Mouse (Mus musculus) intestine, postnatal 0 days (tissue): Measurements from ENCODE around the gene Qars. TPM values are rescaled to one million over a fixed set of nuclear protein-coding genes. Genes with fewer than 3 reads are reported as not detected.
A peak's percentile ranks its signal among the peaks of the same experiment; 100 is the strongest.

ENCODE experiments used
- ATAC-seq: fragments of 200-750 bp; cut with Nextera tagmentation; 2 replicates; pipeline ENCODE4 v1.8.0; 2017; ENCODE audit warnings: mild to moderate bottlenecking, moderate TSS enrichment, moderate library complexity
- H3K27ac ChIP-seq: fragments of 300-500 bp; sonication (generic); 2 replicates; pipeline ENCODE4 v1.5.1; 2014; ENCODE audit warnings: mild to moderate bottlenecking, low read depth, low read length, moderate library complexity
- H3K27me3 ChIP-seq: fragments of 300-500 bp; sonication (generic); replicated peaks from 2 replicates; pipeline ENCODE4 v1.6.1; 2014; ENCODE audit warnings: low read length, mixed read lengths; ENCODE audit not compliant: control insufficient read depth, insufficient read depth
- H3K36me3 ChIP-seq: fragments of 300-500 bp; sonication (generic); 2 replicates; pipeline ENCODE4 v1.6.1; 2014; ENCODE audit warnings: mild to moderate bottlenecking, moderate library complexity; ENCODE audit not compliant: control insufficient read depth, insufficient read depth
- H3K4me1 ChIP-seq: fragments of 300-500 bp; sonication (generic); replicated peaks from 2 replicates; pipeline ENCODE4 v1.6.1; 2014; ENCODE audit warnings: antibody characterized with exemption, low read length, mixed read lengths; ENCODE audit not compliant: control insufficient read depth, insufficient read depth
- H3K4me2 ChIP-seq: fragments of 300-500 bp; sonication (generic); replicated peaks from 2 replicates; pipeline ENCODE4 v1.6.1; 2014; ENCODE audit warnings: low read depth, mild to moderate bottlenecking, moderate library complexity
- H3K4me3 ChIP-seq: fragments of 300-500 bp; sonication (generic); 2 replicates; pipeline ENCODE4 v1.5.1; 2014; ENCODE audit warnings: low read depth, low read length
- H3K9ac ChIP-seq: fragments of 300-500 bp; sonication (generic); 2 replicates; pipeline ENCODE4 v1.6.1; 2014; ENCODE audit warnings: mild to moderate bottlenecking, low read depth, low read length
- H3K9me3 ChIP-seq: fragments of 300-500 bp; sonication (generic); 2 replicates; pipeline ENCODE4 v1.6.1; 2016; ENCODE audit warnings: mixed run types; ENCODE audit not compliant: control insufficient read depth
- CTCF ChIP-seq: sonication (generic); IDR thresholded peaks from 2 replicates; pipeline ENCODE4 v1.5.1; 2016; ENCODE audit warnings: low read depth, mild to moderate bottlenecking, control low read depth, antibody characterized with exemption, moderate library complexity
- WGBS: fragments of 180-500 bp; shearing (Covaris S2); extraction: QIAGEN DNeasy Blood & Tissue Kit; methylation state at CpG from one replicate; pipeline ENCODE4 v1.1.7; 2014; 5-methylcytosine and 5-hydroxymethylcytosine counted together
- polyA plus RNA-seq: library from polyadenylated mRNA; unstranded; fragments of >200 nt; fragmentation: Nextera tagmentation; extraction: Ambion mirVana; gene quantifications from 2 replicates; pipeline ENCODE4 v1.2.1, GENCODE M21; 2015

Gene Qars
- polyA plus RNA-seq, 1 experiment from 2014 or later = 66.4 TPM

DNA sequence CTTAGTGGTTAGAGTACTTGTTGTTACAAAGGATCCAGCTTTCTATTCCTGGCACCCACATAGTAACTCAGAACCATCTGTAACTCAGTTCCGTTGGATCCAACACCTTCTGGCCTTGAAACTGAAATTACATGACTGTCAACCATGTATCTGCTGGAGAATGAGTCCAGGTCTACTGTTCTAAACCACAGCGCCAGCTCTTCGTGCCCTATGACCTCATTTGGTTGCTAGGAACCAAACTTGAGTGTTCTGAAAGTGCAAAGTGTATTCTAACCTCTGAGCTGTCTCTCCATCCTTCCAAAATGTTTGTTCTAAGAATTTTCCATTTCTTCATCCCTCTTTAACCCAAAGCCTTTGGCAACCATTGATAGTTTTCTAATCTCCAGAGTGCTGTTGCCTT lies 38.5 kb downstream of the Qars start:
- H3K9me3 ChIP-seq = no peaks in the 10 kb centered on the region
- no peaks in the 10 kb centered on the region for H3K27me3 ChIP-seq
- TF ChIP-seq CTCF = no peak
- no peak overlapping the region for H3K9ac ChIP-seq
- WGBS = 92% methylated on average over 3 of the region's 3 CpGs
- no peak overlapping the region for H3K27ac ChIP-seq
- H3K4me3 ChIP-seq = no peak overlapping the region
- no peak overlapping the region for H3K4me2 ChIP-seq
- peaks cover 76% of the 10 kb centered on the region for H3K36me3 ChIP-seq
- no peak for ATAC-seq
- no peaks in the 10 kb centered on the region for H3K4me1 ChIP-seq

DNA sequence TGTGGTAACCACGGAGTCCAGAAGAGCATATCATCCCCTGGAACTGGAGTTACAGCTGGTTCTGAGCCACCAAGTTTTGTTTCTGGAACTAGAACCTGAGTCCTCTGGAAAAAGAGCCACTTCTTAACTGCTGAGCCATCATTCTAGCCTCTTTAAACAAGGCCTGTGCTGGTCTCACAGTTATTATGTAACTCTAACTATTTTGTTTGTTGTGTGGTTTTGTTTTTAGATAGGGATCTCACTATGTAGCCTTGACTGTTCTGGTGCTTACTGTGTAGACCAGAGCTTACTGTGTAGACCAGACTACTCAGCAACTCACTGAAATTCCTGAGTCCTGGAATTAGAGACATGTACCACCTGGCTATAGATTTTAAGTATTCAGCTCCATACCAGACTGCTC lies 39.4 kb downstream of the Qars start:
- no peak for ATAC-seq
- no peak for TF ChIP-seq CTCF
- peaks cover 67% of the 10 kb centered on the region for H3K36me3 ChIP-seq
- no peak overlapping the region for H3K4me2 ChIP-seq
- H3K9me3 ChIP-seq = no peaks in the 10 kb centered on the region
- no peaks in the 10 kb centered on the region for H3K4me1 ChIP-seq
- 79% methylated on average over 1 of the region's 1 CpGs for WGBS
- no peak overlapping the region for H3K9ac ChIP-seq
- no peak overlapping the region for H3K4me3 ChIP-seq
- no peaks in the 10 kb centered on the region for H3K27me3 ChIP-seq
- H3K27ac ChIP-seq = no peak overlapping the region

DNA sequence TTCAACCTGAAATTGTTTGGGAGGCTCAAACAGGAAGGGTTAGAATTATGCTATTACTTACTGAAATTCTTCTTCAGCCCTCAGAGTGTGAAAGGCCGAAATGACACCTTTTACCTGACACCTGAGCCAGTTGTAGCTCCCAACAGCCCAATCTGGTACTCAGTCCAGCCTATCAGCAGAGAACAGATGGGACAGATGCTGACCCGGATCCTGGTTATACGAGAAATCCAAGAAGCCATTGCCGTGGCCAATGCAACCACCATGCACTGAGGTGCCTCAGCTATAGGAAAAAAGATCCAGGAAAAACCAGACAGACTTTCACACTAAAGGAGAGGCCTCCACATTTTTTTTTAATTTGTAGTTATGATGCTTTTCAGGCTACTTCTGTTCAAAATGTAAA lies 51.7 kb downstream of the Qars start:
- Histone ChIP-seq H3K4me2 (no peak overlapping the region), H3K36me3 (peaks cover 60% of the 10 kb centered on the region), H3K4me3 (no peak overlapping the region), H3K27ac (no peak overlapping the region), H3K27me3 (no peaks in the 10 kb centered on the region), H3K4me1 (no peaks in the 10 kb centered on the region), H3K9me3 (no peaks in the 10 kb centered on the region), H3K9ac (no peak overlapping the region)
- ATAC-seq = no peak
- WGBS = 90% methylated on average over 4 of the region's 4 CpGs
- TF ChIP-seq CTCF = no peak

DNA sequence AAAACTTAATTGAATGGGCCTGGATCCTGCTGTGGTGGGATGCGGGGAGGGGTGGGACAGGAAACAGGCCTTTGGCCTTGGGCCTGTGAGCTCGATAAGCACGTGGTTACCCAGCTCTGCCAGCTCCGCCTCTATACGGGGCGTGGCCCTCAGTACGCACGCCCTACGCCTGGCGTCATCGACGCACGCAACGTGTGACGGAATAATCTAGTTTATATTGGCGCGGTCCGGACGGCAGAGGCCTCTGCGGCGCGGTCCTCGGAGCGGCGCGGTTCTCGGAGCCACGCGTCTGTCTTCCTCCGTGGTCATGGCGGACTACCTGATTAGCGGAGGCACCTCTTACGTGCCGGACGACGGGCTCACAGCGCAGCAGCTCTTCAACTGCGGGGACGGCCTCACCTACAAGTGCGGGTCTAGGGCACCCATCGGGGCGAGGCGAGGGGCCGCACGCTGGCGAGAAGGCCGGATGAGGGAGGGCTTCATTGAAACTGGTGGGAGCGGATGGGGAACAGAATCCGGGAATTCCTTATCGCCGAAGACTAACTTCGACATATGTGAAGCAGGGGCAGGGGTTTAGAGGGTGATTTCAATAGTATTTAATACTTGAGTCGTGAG lies 52.8 kb downstream of the Qars start, which contains the start of gene Impdh2:
Gene Impdh2 (plus strand): TSS at position 60 of the 615 bp plus-strand sequence.
- peak; percentile 98 for ATAC-seq
- H3K27me3 ChIP-seq = no peaks in the 10 kb centered on the region
- WGBS = under 1% methylated on average over 51 of the region's 53 CpGs
- peaks cover 56% of the 10 kb centered on the region for H3K36me3 ChIP-seq
- no peak within 1 kb of the TSS; the same call in 1 of the 2 replicates for H3K27ac ChIP-seq
- peak within 1 kb of the TSS; percentile 63 for H3K4me2 ChIP-seq
- H3K4me3 ChIP-seq = peak within 1 kb of the TSS; percentile 49
- no peaks in the 10 kb centered on the region for H3K9me3 ChIP-seq
- peak within 1 kb of the TSS; percentile 65 for H3K9ac ChIP-seq
- peak; percentile 30; the same call in 1 of the 2 replicates for TF ChIP-seq CTCF
- H3K4me1 ChIP-seq = no peaks in the 10 kb centered on the region

DNA sequence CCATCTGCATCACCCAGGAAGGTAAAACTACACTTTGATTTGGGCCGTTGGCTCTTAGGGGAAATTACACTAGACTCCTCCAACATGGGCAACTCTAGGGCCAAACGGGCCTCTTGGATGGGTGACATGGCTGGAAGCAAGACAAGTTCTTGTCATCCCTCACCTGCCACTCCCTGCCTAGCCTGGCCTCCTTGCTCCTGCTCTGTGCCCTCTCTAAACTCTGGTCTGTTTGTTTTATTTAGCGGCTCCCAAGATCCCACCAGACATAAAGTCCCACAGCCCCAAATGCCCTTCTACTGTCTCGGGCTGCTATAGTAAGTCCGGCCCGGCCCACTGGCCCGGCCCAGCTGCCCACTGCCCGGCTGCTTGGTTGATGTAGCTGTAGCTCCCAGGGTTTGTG lies 56.2 kb downstream of the Qars start:
- WGBS = 90% methylated on average over 8 of the region's 8 CpGs
- Histone ChIP-seq H3K9ac (no peak overlapping the region), H3K4me1 (peaks cover 9% of the 10 kb centered on the region; the same call in 1 of the 2 replicates), H3K27ac (peak overlapping the region; percentile 41; the same call in 1 of the 2 replicates), H3K9me3 (no peaks in the 10 kb centered on the region), H3K36me3 (peaks cover 27% of the 10 kb centered on the region; the same call in 1 of the 2 replicates), H3K4me3 (no peak overlapping the region), H3K27me3 (no peaks in the 10 kb centered on the region), H3K4me2 (no peak overlapping the region)
- TF ChIP-seq CTCF = no peak
- ATAC-seq = no peak

DNA sequence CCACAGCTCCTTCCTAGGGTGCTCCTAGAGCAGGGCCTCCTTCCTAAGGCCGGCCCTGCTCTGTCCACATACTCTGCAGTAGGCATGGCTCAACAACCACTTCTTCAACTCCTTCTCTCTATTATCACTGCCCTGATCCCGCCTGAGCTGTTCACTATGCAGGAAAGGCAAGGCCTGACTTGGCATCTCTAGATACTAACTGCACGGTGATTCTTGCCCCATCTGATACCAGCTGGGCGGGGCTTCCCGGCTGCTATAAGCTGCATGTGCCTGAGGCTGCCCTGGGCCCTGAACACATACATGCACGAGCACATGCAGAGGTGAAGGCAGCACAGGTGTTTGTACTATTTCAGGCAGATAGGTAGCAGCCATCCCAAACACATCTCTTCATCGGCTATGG lies 56.6 kb downstream of the Qars start:
- H3K9ac ChIP-seq = no peak overlapping the region
- no peak overlapping the region for H3K4me3 ChIP-seq
- peaks cover 25% of the 10 kb centered on the region; the same call in 1 of the 2 replicates for H3K36me3 ChIP-seq
- peaks cover 9% of the 10 kb centered on the region; the same call in 1 of the 2 replicates for H3K4me1 ChIP-seq
- no peak overlapping the region for H3K4me2 ChIP-seq
- peak overlapping the region; percentile 41; the same call in 1 of the 2 replicates for H3K27ac ChIP-seq
- WGBS = 57% methylated on average over 7 of the region's 7 CpGs
- H3K9me3 ChIP-seq = no peaks in the 10 kb centered on the region
- ATAC-seq = no peak
- no peak for TF ChIP-seq CTCF
- H3K27me3 ChIP-seq = no peaks in the 10 kb centered on the region

Other genes starting within 250 kb of the Qars start
- 42.9 and 44.6 TPM in 2 replicates for gene Dag1, start 243.7 kb upstream of the Qars start, polyA plus RNA-seq
- gene Nicn1, start 217.3 kb upstream of the Qars start, polyA plus RNA-seq = 12.4 and 15.6 TPM in 2 replicates
- 4.5 and 4.8 TPM in 2 replicates for gene Amt, start 210.9 kb upstream of the Qars start, polyA plus RNA-seq
- 313 and 315 TPM in 2 replicates for gene Rhoa, start 201.6 kb upstream of the Qars start, polyA plus RNA-seq
- gene Tcta, start 201.5 kb upstream of the Qars start, polyA plus RNA-seq = 48.6 and 50.4 TPM in 2 replicates
- 997 and 1,037 TPM in 2 replicates for gene Gpx1, start 168.8 kb upstream of the Qars start, polyA plus RNA-seq
- gene Usp4, start 159.9 kb upstream of the Qars start, polyA plus RNA-seq = 44.9 and 45.2 TPM in 2 replicates
- gene 1700102P08Rik, start 114.9 kb upstream of the Qars start, polyA plus RNA-seq = 0.14 TPM in 1 of 2 replicates, not detected in the other
- gene Ccdc36, start 79.2 kb upstream of the Qars start, polyA plus RNA-seq = 0.29 TPM in 2 replicates
- not detected in 2 replicates for gene BC048562, start 71.2 kb upstream of the Qars start, polyA plus RNA-seq
- 29.4 and 30.2 TPM in 2 replicates for gene Ccdc71, start 47.2 kb upstream of the Qars start, polyA plus RNA-seq
- gene Klhdc8b, start 46.1 kb upstream of the Qars start, polyA plus RNA-seq = 24.2 and 24.8 TPM in 2 replicates
- 8.9 and 10.1 TPM in 2 replicates for gene Lamb2, start 28.0 kb upstream of the Qars start, polyA plus RNA-seq
- 17.2 and 17.6 TPM in 2 replicates for gene Usp19, start 17.1 kb upstream of the Qars start, polyA plus RNA-seq
- gene Qrich1, start 9.1 kb downstream of the Qars start, polyA plus RNA-seq = 46.8 and 48.7 TPM in 2 replicates
- 50.6 and 50.7 TPM in 2 replicates for gene Impdh2, start 52.6 kb downstream of the Qars start, polyA plus RNA-seq
- 47.9 and 53.4 TPM in 2 replicates for gene Ndufaf3, start 59.7 kb downstream of the Qars start, polyA plus RNA-seq
- gene Dalrd3, start 62.2 kb downstream of the Qars start, polyA plus RNA-seq = 36.7 and 38.3 TPM in 2 replicates
- gene Wdr6, start 71.0 kb downstream of the Qars start, polyA plus RNA-seq = 16.7 and 16.8 TPM in 2 replicates
- 2.8 and 2.9 TPM in 2 replicates for gene P4htm, start 90.0 kb downstream of the Qars start, polyA plus RNA-seq
- gene Arih2, start 141.7 kb downstream of the Qars start, polyA plus RNA-seq = 22.6 and 25.1 TPM in 2 replicates
- 159 TPM in 2 replicates for gene Slc25a20, start 154.4 kb downstream of the Qars start, polyA plus RNA-seq
- 28.3 and 31.8 TPM in 2 replicates for gene Prkar2a, start 181.6 kb downstream of the Qars start, polyA plus RNA-seq